Mouse (Mus musculus) hindbrain, embryonic 13.5 days (tissue): ENCODE data around the gene Rph3al. TPM values are rescaled to one million over a fixed set of nuclear protein-coding genes. Genes with fewer than 3 reads are reported as not detected.

Experiments used
- ATAC-seq: fragments of 200-750 bp; cut with Nextera tagmentation; 2 replicates; pipeline ENCODE4 v1.8.0; 2017; ENCODE audit warnings: moderate TSS enrichment; ENCODE audit not compliant: low FRiP score
- H3K27ac ChIP-seq: fragments of 300-500 bp; sonication (generic); 2 replicates; pipeline ENCODE4 v1.5.1; 2015; ENCODE audit warnings: inconsistent platforms, mild to moderate bottlenecking, moderate library complexity
- H3K27me3 ChIP-seq: fragments of 300-500 bp; sonication (generic); 2 replicates; pipeline ENCODE4 v1.6.1; 2015; ENCODE audit warnings: mild to moderate bottlenecking, inconsistent platforms
- H3K36me3 ChIP-seq: fragments of 300-500 bp; sonication (generic); 2 replicates; pipeline ENCODE4 v1.6.1; 2015; ENCODE audit warnings: mild to moderate bottlenecking, inconsistent platforms
- H3K4me1 ChIP-seq: fragments of 300-500 bp; sonication (generic); replicated peaks from 2 replicates; pipeline ENCODE4 v1.6.1; 2015; ENCODE audit warnings: inconsistent platforms
- H3K4me2 ChIP-seq: fragments of 300-500 bp; sonication (generic); 2 replicates; pipeline ENCODE4 v1.6.1; 2015; ENCODE audit warnings: inconsistent platforms, mild to moderate bottlenecking, moderate library complexity
- H3K4me3 ChIP-seq: fragments of 300-500 bp; sonication (generic); 2 replicates; pipeline ENCODE4 v1.5.1; 2015; ENCODE audit warnings: mild to moderate bottlenecking, inconsistent platforms
- H3K9ac ChIP-seq: fragments of 300-500 bp; sonication (generic); 2 replicates; pipeline ENCODE4 v1.6.1; 2015; ENCODE audit warnings: mild to moderate bottlenecking, inconsistent platforms
- H3K9me3 ChIP-seq: fragments of 300-500 bp; sonication (generic); 2 replicates; pipeline ENCODE4 v1.6.1; 2016; ENCODE audit warnings: inconsistent platforms
- WGBS: fragments of 180-500 bp; shearing (Covaris S2); methylation state at CpG from one replicate; pipeline ENCODE4 v1.1.7; 2015; 5-methylcytosine and 5-hydroxymethylcytosine counted together
- polyA plus RNA-seq: library from polyadenylated mRNA; unstranded; fragments of >200 nt; fragmentation: Nextera tagmentation; extraction: Ambion mirVana; gene quantifications from 2 replicates; pipeline ENCODE4 v1.2.1, GENCODE M21; 2015

The Rph3al gene
- polyA plus RNA-seq, 1 experiment from 2014 or later = 2.5 TPM

DNA sequence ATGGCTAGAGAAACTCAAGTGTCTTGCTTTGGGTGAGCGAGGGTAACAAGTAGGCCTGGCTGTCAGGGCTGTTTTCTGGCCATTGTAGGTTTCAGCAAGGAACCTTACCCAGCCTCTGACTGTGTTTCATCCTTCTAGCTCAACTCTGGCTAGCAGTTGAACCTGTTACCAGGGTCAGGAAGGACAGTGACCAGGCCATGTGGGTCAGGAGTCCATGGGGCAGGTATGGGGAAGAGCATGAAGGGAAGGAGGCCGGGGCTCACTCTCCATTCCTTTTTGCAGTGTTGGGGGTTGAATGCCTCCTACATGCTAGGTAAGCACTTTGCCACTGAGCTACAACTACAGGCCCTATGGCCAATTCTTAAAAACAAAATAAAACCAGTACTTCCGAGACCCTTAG, 107.8 kb downstream of the Rph3al start:
- Histone ChIP-seq H3K4me2 (no peak overlapping the region), H3K27me3 (no peaks in the 10 kb centered on the region), H3K9me3 (no peaks in the 10 kb centered on the region), H3K9ac (no peak overlapping the region), H3K4me3 (no peak overlapping the region), H3K36me3 (no peaks in the 10 kb centered on the region), H3K4me1 (no peaks in the 10 kb centered on the region), H3K27ac (no peak overlapping the region)
- ATAC-seq = no peak
- 92% methylated on average over 3 of the region's 3 CpGs for WGBS

DNA sequence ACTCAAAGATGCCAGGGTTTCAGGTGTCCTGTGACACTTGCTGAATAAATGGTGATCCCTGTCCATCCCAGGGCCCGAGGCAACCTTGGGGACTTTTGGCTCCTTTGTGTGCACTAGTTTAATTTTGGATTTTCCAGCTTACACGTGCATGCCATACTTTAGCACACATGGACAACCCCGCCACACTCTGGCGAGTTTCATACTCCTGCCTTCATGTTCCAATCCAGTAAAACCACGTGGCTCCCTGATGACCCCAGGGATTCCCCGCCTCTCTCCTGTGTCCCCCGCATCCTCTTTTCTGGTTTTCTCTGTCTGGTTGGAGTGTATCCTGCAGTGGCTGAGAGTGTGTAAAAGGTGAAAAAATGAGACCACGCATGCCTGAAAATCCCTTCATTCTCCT, 110.8 kb downstream of the Rph3al start:
- Histone ChIP-seq H3K4me1 (peaks cover 8% of the 10 kb centered on the region; the same call in 1 of the 2 replicates), H3K27ac (no peak overlapping the region), H3K27me3 (no peaks in the 10 kb centered on the region), H3K4me3 (no peak overlapping the region), H3K9me3 (no peaks in the 10 kb centered on the region), H3K4me2 (no peak overlapping the region), H3K36me3 (no peaks in the 10 kb centered on the region), H3K9ac (no peak overlapping the region)
- ATAC-seq = no peak
- 78% methylated on average over 8 of the region's 8 CpGs for WGBS

DNA sequence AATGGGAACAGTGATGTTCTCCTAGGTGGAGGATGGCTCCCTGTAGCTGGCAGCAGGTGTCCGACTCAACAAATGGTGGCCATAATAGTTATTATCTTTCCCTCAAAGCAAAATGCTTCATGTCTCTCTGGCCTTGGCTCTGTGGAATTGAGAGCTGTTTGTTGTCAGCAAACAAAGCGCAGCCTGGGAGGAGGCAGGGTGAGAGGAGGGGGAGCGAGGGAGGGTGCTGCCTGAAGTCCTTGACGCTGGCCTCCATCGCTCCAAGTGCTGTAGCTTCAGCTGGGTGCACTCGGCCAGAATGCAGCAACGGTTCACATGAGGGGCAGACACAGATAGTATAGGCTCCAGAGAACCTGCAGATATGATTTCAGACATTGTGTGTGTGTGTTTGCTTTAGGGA, 114.7 kb downstream of the Rph3al start:
- 0 out of 2 replicates have a peak, but pooled peaks cover 5% of the 10 kb centered on the region for H3K27me3 ChIP-seq
- H3K4me2 ChIP-seq = no peak overlapping the region
- no peaks in the 10 kb centered on the region for H3K36me3 ChIP-seq
- no peak overlapping the region for H3K9ac ChIP-seq
- no peak overlapping the region for H3K4me3 ChIP-seq
- H3K4me1 ChIP-seq = peaks cover 10% of the 10 kb centered on the region; the same call in 1 of the 2 replicates
- no peak overlapping the region for H3K27ac ChIP-seq
- WGBS = 55% methylated on average over 7 of the region's 7 CpGs
- ATAC-seq = no peak
- H3K9me3 ChIP-seq = no peaks in the 10 kb centered on the region

DNA sequence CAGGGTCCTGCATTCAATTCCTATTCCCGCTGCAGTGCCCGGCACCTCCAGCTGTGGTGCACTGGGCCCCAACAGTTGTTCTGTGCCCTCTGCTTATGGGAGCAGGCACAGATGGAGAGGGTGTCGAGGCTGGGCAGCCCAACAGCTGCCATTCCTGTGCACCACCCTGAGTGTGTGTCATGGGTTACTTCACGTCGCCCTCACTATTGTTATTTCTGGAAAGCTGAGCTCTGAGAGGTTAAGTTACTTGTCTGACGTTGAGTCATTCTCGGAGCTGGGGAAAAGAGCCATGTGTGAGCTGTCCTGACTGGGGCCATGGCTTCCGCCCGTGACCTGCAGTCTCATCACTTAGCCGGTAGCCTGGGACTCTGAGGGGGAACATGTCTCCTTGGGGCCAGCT, 125.1 kb downstream of the Rph3al start:
- H3K9me3 ChIP-seq = no peaks in the 10 kb centered on the region
- ATAC-seq = no peak
- H3K36me3 ChIP-seq = no peaks in the 10 kb centered on the region
- 63% methylated on average over 10 of the region's 10 CpGs for WGBS
- H3K4me3 ChIP-seq = no peak overlapping the region
- H3K27ac ChIP-seq = no peak overlapping the region
- no peak overlapping the region for H3K9ac ChIP-seq
- no peaks in the 10 kb centered on the region for H3K27me3 ChIP-seq
- peaks cover 20% of the 10 kb centered on the region for H3K4me1 ChIP-seq
- H3K4me2 ChIP-seq = no peak overlapping the region

GRCm38 (mm10) chr11:75811900-75812299, 126.3 kb downstream of the Rph3al start:
- H3K4me2 ChIP-seq = no peak overlapping the region
- H3K9me3 ChIP-seq = no peaks in the 10 kb centered on the region
- WGBS = 49% methylated on average over 3 of the region's 3 CpGs
- H3K27me3 ChIP-seq = no peaks in the 10 kb centered on the region
- H3K4me3 ChIP-seq = no peak overlapping the region
- H3K27ac ChIP-seq = peak overlapping the region; percentile 41; the same call in 1 of the 2 replicates
- peaks cover 17% of the 10 kb centered on the region for H3K4me1 ChIP-seq
- no peak overlapping the region for H3K9ac ChIP-seq
- H3K36me3 ChIP-seq = no peaks in the 10 kb centered on the region
- ATAC-seq = no peak

GRCm38 (mm10) chr11:75810526-75810925, 127.7 kb downstream of the Rph3al start:
- H3K27me3 ChIP-seq = no peaks in the 10 kb centered on the region
- no peak overlapping the region for H3K4me3 ChIP-seq
- 95% methylated on average over 3 of the region's 3 CpGs for WGBS
- H3K4me2 ChIP-seq = no peak overlapping the region
- no peak for ATAC-seq
- H3K9me3 ChIP-seq = no peaks in the 10 kb centered on the region
- H3K27ac ChIP-seq = no peak overlapping the region
- H3K36me3 ChIP-seq = no peaks in the 10 kb centered on the region
- peaks cover 17% of the 10 kb centered on the region for H3K4me1 ChIP-seq
- H3K9ac ChIP-seq = no peak overlapping the region

DNA sequence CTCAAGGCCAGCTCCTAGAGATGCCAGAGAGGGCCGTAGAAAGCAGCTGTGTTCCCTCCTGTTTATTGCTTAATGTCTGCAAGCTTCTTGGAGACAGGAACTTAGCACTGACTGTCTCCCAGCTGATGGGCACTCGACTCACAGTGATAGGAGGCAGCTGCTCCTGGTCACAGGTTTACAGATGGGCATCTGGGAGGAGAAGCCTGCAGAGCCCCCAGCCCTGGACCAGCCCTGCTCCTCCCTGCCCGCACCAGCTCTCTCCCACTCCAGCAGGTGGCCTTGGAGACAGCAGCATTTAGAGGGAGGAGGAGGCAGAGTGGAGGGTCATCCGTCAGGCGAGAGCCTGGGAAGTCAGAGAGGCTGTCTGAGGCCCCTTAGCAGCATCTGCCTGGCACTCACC, 130.7 kb downstream of the Rph3al start:
- H3K4me3 ChIP-seq = no peak overlapping the region
- H3K9me3 ChIP-seq = no peaks in the 10 kb centered on the region
- H3K9ac ChIP-seq = peak overlapping the region; percentile 35
- no peak for ATAC-seq
- H3K4me2 ChIP-seq = no peak overlapping the region
- 45% methylated on average over 5 of the region's 5 CpGs for WGBS
- peaks cover 12% of the 10 kb centered on the region for H3K4me1 ChIP-seq
- H3K27ac ChIP-seq = no peak overlapping the region
- no peaks in the 10 kb centered on the region for H3K36me3 ChIP-seq
- H3K27me3 ChIP-seq = no peaks in the 10 kb centered on the region

GRCm38 (mm10) chr11:75801771-75802550, 136.3 kb downstream of the Rph3al start:
- Histone ChIP-seq H3K4me3 (no peak overlapping the region), H3K36me3 (no peaks in the 10 kb centered on the region), H3K4me2 (no peak overlapping the region), H3K4me1 (peaks cover 8% of the 10 kb centered on the region), H3K9me3 (no peaks in the 10 kb centered on the region), H3K9ac (no peak overlapping the region), H3K27ac (no peak overlapping the region), H3K27me3 (peaks cover 26% of the 10 kb centered on the region)
- ATAC-seq = no peak
- WGBS = 86% methylated on average over 7 of the region's 7 CpGs

DNA sequence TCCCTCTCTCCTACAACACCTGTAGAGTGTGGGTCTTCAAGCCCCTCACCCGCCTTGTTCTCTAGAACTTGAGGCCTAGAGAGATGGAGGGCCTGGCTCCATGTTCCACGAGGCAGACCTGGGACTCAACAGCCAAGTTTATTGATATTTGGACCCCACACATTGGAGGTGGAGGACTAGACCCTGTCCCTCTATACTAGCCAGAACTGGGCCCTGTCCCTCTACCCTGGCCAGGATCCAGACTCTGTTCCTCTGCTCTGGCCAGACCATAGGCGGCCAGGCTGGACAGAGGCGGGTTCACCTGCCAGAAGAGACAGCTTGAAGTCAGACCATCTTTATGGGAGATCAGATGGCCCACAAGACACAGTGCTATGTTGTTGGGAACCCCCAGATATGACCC, 136.9 kb downstream of the Rph3al start:
- no peak for ATAC-seq
- whole genome bisulfite sequencing = 88% methylated on average over 4 of the region's 4 CpGs
- Histone ChIP-seq H3K27ac (no peak overlapping the region), H3K9ac (no peak overlapping the region), H3K9me3 (no peaks in the 10 kb centered on the region), H3K27me3 (peaks cover 32% of the 10 kb centered on the region), H3K4me3 (no peak overlapping the region), H3K4me1 (peaks cover 11% of the 10 kb centered on the region), H3K36me3 (no peaks in the 10 kb centered on the region), H3K4me2 (no peak overlapping the region)

DNA sequence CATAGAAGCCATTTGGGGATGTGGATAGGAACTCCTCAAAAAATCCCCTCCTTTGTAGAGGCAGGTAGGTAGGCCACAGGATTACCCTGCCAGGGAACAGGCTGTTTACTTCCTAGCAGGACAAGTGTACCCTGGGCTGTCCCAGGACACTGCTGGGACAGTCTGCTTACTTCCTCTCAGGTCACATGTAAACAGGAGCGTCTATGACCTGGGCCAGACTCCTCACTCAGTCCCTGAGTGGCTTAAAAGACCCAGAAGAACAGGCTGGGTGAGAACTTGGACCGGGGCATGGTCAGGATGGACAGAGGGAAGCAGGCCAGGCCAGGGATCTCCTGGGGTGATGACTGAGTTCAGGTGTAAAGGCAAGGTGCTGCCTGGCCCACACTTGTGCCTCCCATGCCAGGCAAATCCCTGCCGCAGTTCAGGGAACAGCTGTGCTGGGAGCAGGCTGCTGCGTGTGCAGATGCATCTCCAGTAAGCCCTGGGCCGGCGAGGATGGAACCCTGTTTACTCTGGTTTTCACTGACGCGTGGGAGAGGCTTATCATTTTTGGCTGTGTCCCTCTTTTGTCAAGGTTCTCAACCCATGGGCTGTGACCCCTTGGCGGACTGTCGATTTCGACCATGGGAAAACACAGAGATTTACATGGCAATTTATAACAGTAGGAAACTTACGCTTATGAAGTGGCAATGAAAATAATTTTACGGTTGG, 141.5 kb downstream of the Rph3al start:
- peaks cover 76% of the 10 kb centered on the region for H3K27me3 ChIP-seq

DNA sequence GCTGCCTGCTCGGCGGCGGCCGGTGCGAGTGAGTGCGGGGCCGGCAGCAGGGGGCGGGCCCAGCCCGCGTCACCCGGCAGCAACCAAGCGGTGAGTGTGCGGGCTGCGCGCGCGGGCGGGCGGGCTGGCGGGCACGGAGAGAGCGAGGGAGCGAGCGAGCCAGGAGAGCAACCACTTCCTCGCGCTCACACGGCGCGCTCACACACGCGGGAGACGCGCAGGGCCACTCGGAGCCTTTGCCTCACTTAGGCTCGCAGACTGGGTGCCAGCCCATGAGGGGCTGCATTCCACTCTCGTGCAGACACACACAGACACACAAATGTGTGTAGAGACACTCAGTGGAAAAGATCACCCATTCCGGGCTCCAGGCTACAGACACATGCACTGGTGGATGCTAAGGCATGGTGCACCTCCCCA, 142.2 kb downstream of the Rph3al start, which contains the start of gene Doc2b:
Doc2b (minus strand) TSS at position 21 of the 417 bp plus-strand sequence.
- ATAC-seq = peak; percentile 80

More for the DNA sequence above, 141.5 kb downstream of the Rph3al start:
- no peaks in the 10 kb centered on the region for H3K36me3 ChIP-seq
- H3K4me2 ChIP-seq = peak overlapping the region; percentile 65
- ATAC-seq = peak; percentile 3; the same call in 1 of the 2 replicates
- peaks cover 30% of the 10 kb centered on the region for H3K4me1 ChIP-seq
- H3K27ac ChIP-seq = no peak overlapping the region
- no peaks in the 10 kb centered on the region for H3K9me3 ChIP-seq
- H3K9ac ChIP-seq = peak overlapping the region; percentile 68; the same call in 1 of the 2 replicates
- WGBS = 72% methylated on average over 13 of the region's 13 CpGs
- peak overlapping the region; percentile 52 for H3K4me3 ChIP-seq

DNA sequence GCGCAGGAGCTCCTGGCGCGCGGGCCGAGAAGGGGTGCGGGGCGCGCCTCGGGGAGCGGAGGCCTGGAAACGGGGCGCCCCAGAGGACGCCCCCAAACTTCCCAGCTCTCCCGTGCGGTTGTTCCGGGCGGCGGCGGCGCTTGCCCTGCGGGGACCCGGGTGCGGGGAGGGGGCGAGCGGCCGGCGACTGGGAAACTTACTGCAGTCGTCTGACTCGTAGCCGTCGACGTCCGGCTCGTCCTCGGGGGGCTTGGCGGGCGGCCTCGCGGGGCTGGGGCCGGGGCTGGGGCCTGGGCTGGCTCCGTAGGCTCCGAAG, 142.9 kb downstream of the Rph3al start:
- no peak for ATAC-seq
- peak overlapping the region; percentile 68 for H3K9ac ChIP-seq
- H3K27ac ChIP-seq = no peak overlapping the region
- peak overlapping the region; percentile 52 for H3K4me3 ChIP-seq
- H3K4me1 ChIP-seq = peaks cover 30% of the 10 kb centered on the region
- H3K4me2 ChIP-seq = peak overlapping the region; percentile 65
- H3K27me3 ChIP-seq = peaks cover 73% of the 10 kb centered on the region
- no peaks in the 10 kb centered on the region for H3K36me3 ChIP-seq
- H3K9me3 ChIP-seq = no peaks in the 10 kb centered on the region
- 2% methylated on average over 34 of the region's 42 CpGs for WGBS

More for the DNA sequence above, 142.2 kb downstream of the Rph3al start, which contains the start of gene Doc2b:
- H3K4me2 ChIP-seq = peak within 1 kb of the TSS; percentile 65
- no peaks in the 10 kb centered on the region for H3K36me3 ChIP-seq
- H3K9me3 ChIP-seq = no peaks in the 10 kb centered on the region
- H3K9ac ChIP-seq = peak within 1 kb of the TSS; percentile 68
- peaks cover 76% of the 10 kb centered on the region for H3K27me3 ChIP-seq
- peaks cover 30% of the 10 kb centered on the region for H3K4me1 ChIP-seq
- no peak within 1 kb of the TSS for H3K27ac ChIP-seq
- 3% methylated on average over 27 of the region's 37 CpGs for whole genome bisulfite sequencing
- peak within 1 kb of the TSS; percentile 52 for H3K4me3 ChIP-seq
